Mouse (Mus musculus): ENCODE data around the gene Tekt3. TPM values are rescaled to one million over a fixed set of nuclear protein-coding genes. Genes with fewer than 3 reads are reported as not detected.

The Tekt3 gene
- polyA plus RNA-seq, 1 experiment, result not detected

DNA sequence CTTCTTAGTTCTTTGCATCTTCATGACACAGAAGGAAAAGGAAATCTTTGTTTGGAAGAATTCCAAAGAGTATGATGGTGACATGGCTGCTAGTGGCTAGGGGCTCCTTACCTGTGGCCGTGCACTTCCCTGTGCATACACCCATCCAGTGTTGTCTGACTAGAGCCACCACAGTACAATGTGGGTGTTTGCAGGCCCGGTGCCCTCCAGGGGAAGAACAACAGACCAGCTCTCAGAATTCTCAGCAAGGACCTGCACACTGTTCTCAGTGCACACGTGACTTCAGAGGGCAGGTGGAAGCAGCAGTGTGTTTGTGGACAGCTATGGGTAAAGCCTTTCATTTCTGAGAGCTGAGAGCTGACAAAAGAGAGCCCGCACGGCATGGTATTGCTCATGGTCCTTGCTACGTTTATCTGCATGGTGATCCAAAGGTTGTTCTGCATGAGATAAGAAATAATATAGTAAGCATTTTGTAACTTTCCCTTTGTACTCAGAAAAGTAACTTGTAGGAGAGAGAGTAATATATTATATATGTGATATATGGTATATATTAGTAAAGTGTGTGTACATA is 11.0 kb upstream of the Tekt3 start:
- Histone ChIP-seq H3K36me3 (ENCODE audit: control insufficient read depth, insufficient read depth) (no peaks in the 10 kb centered on the region), H3K79me2 (ENCODE audit: control insufficient read depth, insufficient read depth) (no peaks in the 10 kb centered on the region), H3ac (ENCODE audit: control insufficient read depth, insufficient read length, low read depth) (no peak overlapping the region), H3K4me3 (ENCODE audit: insufficient read depth, poor library complexity, severe bottlenecking) (no peak overlapping the region), H3K27me3 (ENCODE audit: control insufficient read depth, insufficient read depth, insufficient read length) (no peaks in the 10 kb centered on the region), H3K79me3 (ENCODE audit: low read depth) (no peaks in the 10 kb centered on the region)
- TF ChIP-seq FOSL1 (IDR thresholded peaks at IDR 0.05; ENCODE audit: insufficient read depth, low read length, poor library complexity, severe bottlenecking), result no peak
- no peak for TF ChIP-seq USF1 (IDR thresholded peaks at IDR 0.05; ENCODE audit: low read depth)
- TF ChIP-seq CEBPB (IDR thresholded peaks at IDR 0.05; ENCODE audit: low read depth), result no peak
- TF ChIP-seq MYOG (IDR thresholded peaks at IDR 0.05; ENCODE audit: control insufficient read depth, extremely low read depth, insufficient read length), result no peak
- no peak for TF ChIP-seq MYOD1 (IDR thresholded peaks at IDR 0.05; ENCODE audit: control insufficient read depth, insufficient read length, low read depth)
- TF ChIP-seq CTCF (IDR thresholded peaks at IDR 0.05; ENCODE audit: control insufficient read depth, insufficient read depth, insufficient read length), result no peak
- no peak for TF ChIP-seq MAX (IDR thresholded peaks at IDR 0.05)

DNA sequence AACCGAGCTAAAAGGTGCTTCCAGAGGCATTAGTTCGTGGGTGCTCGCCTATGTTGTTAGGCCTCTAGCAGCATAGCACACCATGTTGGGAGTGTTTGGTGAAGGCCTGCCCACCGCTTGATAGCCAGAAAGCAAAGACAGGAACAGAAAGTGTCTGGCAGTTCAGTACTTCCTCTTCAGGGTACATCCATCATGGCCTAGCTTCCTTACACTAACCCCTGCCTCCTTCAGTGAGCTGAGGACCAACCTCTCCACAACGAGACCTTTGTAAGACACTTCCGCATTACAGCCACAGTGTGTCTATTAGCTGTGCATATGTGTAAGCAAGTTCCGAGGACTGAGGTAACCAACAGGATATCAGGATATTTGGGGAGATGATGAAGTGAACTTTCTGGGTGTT is 10.4 kb upstream of the Tekt3 start:
- TF ChIP-seq CTCF (IDR thresholded peaks at IDR 0.05; ENCODE audit: control insufficient read depth, insufficient read depth, insufficient read length) (no peak), FOSL1 (IDR thresholded peaks at IDR 0.05; ENCODE audit: insufficient read depth, low read length, poor library complexity, severe bottlenecking) (no peak), MYOG (IDR thresholded peaks at IDR 0.05; ENCODE audit: control insufficient read depth, extremely low read depth, insufficient read length) (no peak), MAX (IDR thresholded peaks at IDR 0.05) (no peak), USF1 (IDR thresholded peaks at IDR 0.05; ENCODE audit: low read depth) (no peak), MYOD1 (IDR thresholded peaks at IDR 0.05; ENCODE audit: control insufficient read depth, insufficient read length, low read depth) (no peak), CEBPB (IDR thresholded peaks at IDR 0.05; ENCODE audit: low read depth) (no peak)
- Histone ChIP-seq H3K79me2 (ENCODE audit: control insufficient read depth, insufficient read depth) (no peaks in the 10 kb centered on the region), H3K79me3 (ENCODE audit: low read depth) (no peaks in the 10 kb centered on the region), H3K36me3 (ENCODE audit: control insufficient read depth, insufficient read depth) (no peaks in the 10 kb centered on the region), H3K4me3 (ENCODE audit: insufficient read depth, poor library complexity, severe bottlenecking) (no peak overlapping the region), H3K27me3 (ENCODE audit: control insufficient read depth, insufficient read depth, insufficient read length) (no peaks in the 10 kb centered on the region), H3ac (ENCODE audit: control insufficient read depth, insufficient read length, low read depth) (no peak overlapping the region)

DNA sequence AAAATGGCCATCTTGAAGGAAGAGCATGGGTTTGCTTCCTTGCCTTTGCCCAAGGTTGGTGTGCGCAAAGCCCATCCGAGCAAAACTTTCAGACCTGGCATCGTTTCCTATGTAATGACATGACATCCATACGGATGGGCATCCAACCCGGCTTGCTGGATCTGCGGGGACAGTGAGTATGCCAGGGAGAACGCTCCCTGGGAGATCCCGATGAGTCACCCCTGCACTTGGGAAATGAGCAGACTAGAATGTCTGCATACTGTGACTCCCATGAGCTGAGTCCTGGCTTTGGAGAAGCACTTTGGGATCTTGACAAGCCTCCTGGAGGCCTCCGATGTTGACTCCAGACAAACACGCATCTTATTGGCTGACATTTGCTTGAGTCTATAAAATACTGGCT is 9.5 kb upstream of the Tekt3 start:
- H3K36me3 ChIP-seq (ENCODE audit: control insufficient read depth, insufficient read depth), result no peaks in the 10 kb centered on the region
- H3K4me3 ChIP-seq (ENCODE audit: insufficient read depth, poor library complexity, severe bottlenecking), result no peak overlapping the region
- no peak overlapping the region for H3ac ChIP-seq (ENCODE audit: control insufficient read depth, insufficient read length, low read depth)
- no peak for TF ChIP-seq MYOD1 (IDR thresholded peaks at IDR 0.05; ENCODE audit: control insufficient read depth, insufficient read length, low read depth)
- no peak for TF ChIP-seq MYOG (IDR thresholded peaks at IDR 0.05; ENCODE audit: control insufficient read depth, extremely low read depth, insufficient read length)
- no peak for TF ChIP-seq MAX (IDR thresholded peaks at IDR 0.05)
- TF ChIP-seq FOSL1 (IDR thresholded peaks at IDR 0.05; ENCODE audit: insufficient read depth, low read length, poor library complexity, severe bottlenecking), result no peak
- no peak for TF ChIP-seq CEBPB (IDR thresholded peaks at IDR 0.05; ENCODE audit: low read depth)
- TF ChIP-seq USF1 (IDR thresholded peaks at IDR 0.05; ENCODE audit: low read depth), result no peak
- no peak for TF ChIP-seq CTCF (IDR thresholded peaks at IDR 0.05; ENCODE audit: control insufficient read depth, insufficient read depth, insufficient read length)
- no peaks in the 10 kb centered on the region for H3K79me3 ChIP-seq (ENCODE audit: low read depth)
- H3K79me2 ChIP-seq (ENCODE audit: control insufficient read depth, insufficient read depth), result no peaks in the 10 kb centered on the region
- no peaks in the 10 kb centered on the region for H3K27me3 ChIP-seq (ENCODE audit: control insufficient read depth, insufficient read depth, insufficient read length)

DNA sequence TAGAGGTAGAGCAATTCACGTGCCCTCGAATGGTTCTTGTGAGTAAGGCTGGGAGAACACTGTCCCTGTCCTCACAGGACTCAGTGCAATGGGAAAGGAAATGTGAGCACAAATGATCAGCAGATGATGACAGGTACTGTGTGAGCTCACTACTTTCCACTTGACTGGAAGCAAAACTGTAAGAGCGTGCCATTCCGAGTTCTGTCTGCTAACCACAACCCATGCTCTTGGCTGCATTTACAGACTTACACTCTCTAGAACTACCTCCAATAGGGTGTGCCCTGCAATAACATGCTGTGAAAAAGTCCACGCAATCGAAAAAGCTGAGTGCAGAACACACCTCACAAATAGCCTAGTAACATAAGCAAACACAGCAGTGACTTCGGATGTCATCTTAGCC is 5.9 kb upstream of the Tekt3 start:
- TF ChIP-seq FOSL1 (IDR thresholded peaks at IDR 0.05; ENCODE audit: insufficient read depth, low read length, poor library complexity, severe bottlenecking), result no peak
- TF ChIP-seq MYOD1 (IDR thresholded peaks at IDR 0.05; ENCODE audit: control insufficient read depth, insufficient read length, low read depth), result no peak
- TF ChIP-seq USF1 (IDR thresholded peaks at IDR 0.05; ENCODE audit: low read depth), result no peak
- TF ChIP-seq MYOG (IDR thresholded peaks at IDR 0.05; ENCODE audit: control insufficient read depth, extremely low read depth, insufficient read length), result no peak
- no peak for TF ChIP-seq MAX (IDR thresholded peaks at IDR 0.05)
- TF ChIP-seq CTCF (IDR thresholded peaks at IDR 0.05; ENCODE audit: control insufficient read depth, insufficient read depth, insufficient read length), result no peak
- no peak for TF ChIP-seq CEBPB (IDR thresholded peaks at IDR 0.05; ENCODE audit: low read depth)
- no peaks in the 10 kb centered on the region for H3K79me3 ChIP-seq (ENCODE audit: low read depth)

DNA sequence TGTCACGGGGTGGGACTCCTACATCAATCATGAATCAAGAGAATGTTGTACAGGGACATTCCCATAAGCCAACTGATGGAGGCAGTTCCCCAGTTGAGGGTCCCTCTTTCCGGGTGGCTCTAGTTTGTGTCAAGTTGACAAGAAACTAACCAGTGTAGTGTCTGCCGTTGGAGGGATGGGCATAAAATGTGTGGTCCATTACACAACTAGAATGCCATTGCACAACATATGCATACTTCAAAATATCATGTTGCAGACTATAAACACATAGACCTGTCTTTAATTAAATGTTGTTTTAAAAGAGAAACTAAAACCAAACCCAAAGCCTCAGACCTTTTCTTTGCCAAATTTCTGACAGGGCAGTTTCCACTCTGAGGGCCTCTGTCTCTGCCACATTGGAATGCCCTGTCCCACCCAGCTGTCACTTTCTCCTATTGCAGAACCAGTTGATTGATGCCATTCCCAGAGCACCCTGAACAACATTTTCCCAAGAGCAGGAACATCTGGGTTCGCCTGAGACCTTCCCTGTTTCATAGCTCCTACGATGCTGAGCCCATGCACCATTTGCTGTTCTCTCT is 3.0 kb upstream of the Tekt3 start:
- H3K4me3 ChIP-seq (ENCODE audit: insufficient read depth, poor library complexity, severe bottlenecking), result no peak overlapping the region
- H3K36me3 ChIP-seq (ENCODE audit: control insufficient read depth, insufficient read depth), result no peaks in the 10 kb centered on the region
- H3ac ChIP-seq (ENCODE audit: control insufficient read depth, insufficient read length, low read depth), result no peak overlapping the region
- TF ChIP-seq MYOD1 (IDR thresholded peaks at IDR 0.05; ENCODE audit: control insufficient read depth, insufficient read length, low read depth) (no peak), FOSL1 (IDR thresholded peaks at IDR 0.05; ENCODE audit: insufficient read depth, low read length, poor library complexity, severe bottlenecking) (no peak), CEBPB (IDR thresholded peaks at IDR 0.05; ENCODE audit: low read depth) (peak; percentile 81)
- H3K79me3 ChIP-seq (ENCODE audit: low read depth), result no peaks in the 10 kb centered on the region
- H3K27me3 ChIP-seq (ENCODE audit: control insufficient read depth, insufficient read depth, insufficient read length), result no peaks in the 10 kb centered on the region
- no peaks in the 10 kb centered on the region for H3K79me2 ChIP-seq (ENCODE audit: control insufficient read depth, insufficient read depth)

More for the DNA sequence above, 5.9 kb upstream of the Tekt3 start:
- H3K79me2 ChIP-seq (ENCODE audit: control insufficient read depth, insufficient read depth), result no peaks in the 10 kb centered on the region
- no peak overlapping the region for H3K4me3 ChIP-seq (ENCODE audit: insufficient read depth, poor library complexity, severe bottlenecking)
- H3K36me3 ChIP-seq (ENCODE audit: control insufficient read depth, insufficient read depth), result no peaks in the 10 kb centered on the region
- H3ac ChIP-seq (ENCODE audit: control insufficient read depth, insufficient read length, low read depth), result no peak overlapping the region
- no peaks in the 10 kb centered on the region for H3K27me3 ChIP-seq (ENCODE audit: control insufficient read depth, insufficient read depth, insufficient read length)

DNA sequence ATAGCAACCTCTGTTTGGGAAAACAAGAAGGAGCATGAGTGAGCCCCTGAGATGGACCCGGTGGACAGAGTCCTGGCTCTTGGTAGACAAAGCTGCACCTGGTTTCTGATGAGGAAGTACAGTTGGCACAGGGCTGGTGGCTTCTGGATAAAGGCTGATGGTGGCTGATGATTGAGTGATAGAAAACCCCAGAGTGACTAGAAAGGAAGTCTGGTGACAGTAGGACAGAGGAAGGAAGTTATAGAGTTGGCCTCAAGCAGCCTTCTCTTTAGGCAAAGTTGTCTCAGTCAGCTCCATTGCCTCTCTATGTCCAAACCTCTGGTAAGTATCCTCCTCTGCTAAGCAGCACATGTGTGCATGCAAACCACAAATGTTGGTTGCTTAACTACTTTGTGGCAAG is 1.5 kb upstream of the Tekt3 start:
- Histone ChIP-seq H3ac (ENCODE audit: control insufficient read depth, insufficient read length, low read depth) (no peak overlapping the region), H3K79me2 (ENCODE audit: control insufficient read depth, insufficient read depth) (no peaks in the 10 kb centered on the region), H3K4me3 (ENCODE audit: insufficient read depth, poor library complexity, severe bottlenecking) (no peak overlapping the region), H3K36me3 (ENCODE audit: control insufficient read depth, insufficient read depth) (no peaks in the 10 kb centered on the region), H3K27me3 (ENCODE audit: control insufficient read depth, insufficient read depth, insufficient read length) (no peaks in the 10 kb centered on the region), H3K79me3 (ENCODE audit: low read depth) (no peaks in the 10 kb centered on the region)
- TF ChIP-seq FOSL1 (IDR thresholded peaks at IDR 0.05; ENCODE audit: insufficient read depth, low read length, poor library complexity, severe bottlenecking) (no peak), MAX (IDR thresholded peaks at IDR 0.05) (no peak), CEBPB (IDR thresholded peaks at IDR 0.05; ENCODE audit: low read depth) (no peak), MYOG (IDR thresholded peaks at IDR 0.05; ENCODE audit: control insufficient read depth, extremely low read depth, insufficient read length) (no peak), MYOD1 (IDR thresholded peaks at IDR 0.05; ENCODE audit: control insufficient read depth, insufficient read length, low read depth) (no peak), CTCF (IDR thresholded peaks at IDR 0.05; ENCODE audit: control insufficient read depth, insufficient read depth, insufficient read length) (no peak), USF1 (IDR thresholded peaks at IDR 0.05; ENCODE audit: low read depth) (no peak)

Data from C2C12 (cell line).